Mouse (Mus musculus) left cerebral cortex, postnatal 25 days (tissue): ENCODE measurements at regions not wholly inside any gene's neighbourhood (a gene's known extent, or its start where the extent isn't known, plus 50 kb on each side); places are given as distances from the start of the nearest gene placed in this dataset.

Source experiments
- DNase-seq, 2 experiments: peaks; one replicate each; pipeline ENCODE4 v3.0.0; 2022; ENCODE audit warnings: low spot score in 2 of 2, mixed read lengths in 1 of 2
- intact Hi-C: fragments of 180-260 bp; cut with DNase I; formaldehyde crosslinking; loops from one replicate; pipeline ENCODE4 v1.15.1; 2025

- no peak for DNase-seq
- intact Hi-C loops = no loop called here
These were observed 207.1 kb upstream of the Hhip start for GRCm38 (mm10) chr8:80264915-80265314.

- DNase-seq = peak in 1 of 2 experiments; percentile 5
- intact Hi-C loops = no loop called here
These were observed 205.7 kb upstream of the Hhip start for GRCm38 (mm10) chr8:80263468-80263945.

GRCm38 (mm10) chr8:80262911-80263310, 205.1 kb upstream of the Hhip start:
- DNase-seq = no peak
- intact Hi-C loops = no loop called here

GRCm38 (mm10) chr8:80253541-80253940, 195.7 kb upstream of the Hhip start:
- no peak for DNase-seq
- intact Hi-C loops = no loop called here

GRCm38 (mm10) chr8:80251595-80251994, 193.8 kb upstream of the Hhip start:
- DNase-seq = no peak
- intact Hi-C loops = no loop called here

GRCm38 (mm10) chr8:80250305-80251161, 192.7 kb upstream of the Hhip start:
- no peak for DNase-seq
- intact Hi-C loops = no loop called here

- no peak for DNase-seq
- intact Hi-C loops = no loop called here
These were observed 192.0 kb upstream of the Hhip start for GRCm38 (mm10) chr8:80249762-80250161.

GRCm38 (mm10) chr8:80239879-80240278, 182.1 kb upstream of the Hhip start:
- DNase-seq = no peak
- intact Hi-C loops = no loop called here

- intact Hi-C loops = no loop called here
- DNase-seq = no peak
These were observed 152.6 kb upstream of the Hhip start for GRCm38 (mm10) chr8:80210361-80210760.

GRCm38 (mm10) chr8:80204678-80205654, 147.2 kb upstream of the Hhip start:
- intact Hi-C loops = no loop called here
- DNase-seq = no peak

GRCm38 (mm10) chr8:80203769-80204677, 146.2 kb upstream of the Hhip start:
- intact Hi-C loops = no loop called here
- DNase-seq = no peak

GRCm38 (mm10) chr8:80197680-80198079, 139.9 kb upstream of the Hhip start:
- no peak for DNase-seq
- intact Hi-C loops = no loop called here

GRCm38 (mm10) chr8:80190510-80190908, 132.7 kb upstream of the Hhip start:
- DNase-seq = no peak
- intact Hi-C loops = no loop called here

- intact Hi-C loops = no loop called here
- peak in 1 of 2 experiments; percentile 12 for DNase-seq
These were observed 132.1 kb upstream of the Hhip start for GRCm38 (mm10) chr8:80189797-80190509.

- intact Hi-C loops = no loop called here
These were observed 127.5 kb upstream of the Hhip start for GRCm38 (mm10) chr8:80185286-80185685.

GRCm38 (mm10) chr8:80168688-80169087, 110.9 kb upstream of the Hhip start:
- intact Hi-C loops = no loop called here
- DNase-seq = peak; percentile 34 to 62

More at GRCm38 (mm10) chr8:80185286-80185685, 127.5 kb upstream of the Hhip start:
- no peak for DNase-seq

- intact Hi-C loops = no loop called here
- DNase-seq = no peak
These were observed 91.8 kb upstream of the Hhip start for GRCm38 (mm10) chr8:80149458-80150083.

- DNase-seq = no peak
- intact Hi-C loops = no loop called here
These were observed 90.1 kb upstream of the Hhip start for GRCm38 (mm10) chr8:80147929-80148328.
